Mouse (Mus musculus) intestine, embryonic 15.5 days (tissue): ENCODE measurements around the gene Lcn4. TPM values are rescaled to one million over a fixed set of nuclear protein-coding genes. Genes with fewer than 3 reads are reported as not detected.
"Not testable (repeated sequence)": the region's sequence is repeated elsewhere in the genome, so short reads cannot be mapped to it uniquely, and the experiment has no call there.

Source experiments
- ATAC-seq: fragments of 200-750 bp; cut with Nextera tagmentation; 2 replicates; pipeline ENCODE4 v1.8.0; 2017; ENCODE audit warnings: moderate TSS enrichment, moderate library complexity
- H3K27ac ChIP-seq: fragments of 300-500 bp; sonication (generic); 2 replicates; pipeline ENCODE4 v1.5.1; 2015; ENCODE audit warnings: mild to moderate bottlenecking, inconsistent platforms
- H3K27me3 ChIP-seq: fragments of 300-500 bp; sonication (generic); replicated peaks from 2 replicates; pipeline ENCODE4 v1.6.1; 2015; ENCODE audit warnings: inconsistent platforms
- H3K36me3 ChIP-seq: fragments of 300-500 bp; sonication (generic); 2 replicates; pipeline ENCODE4 v1.6.1; 2015; ENCODE audit warnings: inconsistent platforms
- H3K4me1 ChIP-seq: fragments of 300-500 bp; sonication (generic); replicated peaks from 2 replicates; pipeline ENCODE4 v1.6.1; 2015; ENCODE audit warnings: inconsistent platforms
- H3K4me2 ChIP-seq: fragments of 300-500 bp; sonication (generic); replicated peaks from 2 replicates; pipeline ENCODE4 v1.6.1; 2015; ENCODE audit warnings: mild to moderate bottlenecking, inconsistent platforms
- H3K4me3 ChIP-seq: fragments of 300-500 bp; sonication (generic); replicated peaks from 2 replicates; pipeline ENCODE4 v1.5.1; 2015; ENCODE audit warnings: inconsistent platforms
- H3K9ac ChIP-seq: fragments of 300-500 bp; sonication (generic); 2 replicates; pipeline ENCODE4 v1.6.1; 2015; ENCODE audit warnings: inconsistent platforms
- H3K9me3 ChIP-seq: fragments of 300-500 bp; sonication (generic); 2 replicates; pipeline ENCODE4 v1.6.1; 2016; ENCODE audit warnings: inconsistent platforms
- WGBS: fragments of 180-500 bp; shearing (Covaris S2); methylation state at CpG from one replicate; pipeline ENCODE4 v1.1.7; 2015; 5-methylcytosine and 5-hydroxymethylcytosine counted together
- polyA plus RNA-seq: library from polyadenylated mRNA; unstranded; fragments of >200 nt; fragmentation: Nextera tagmentation; extraction: Ambion mirVana; gene quantifications from 2 replicates; pipeline ENCODE4 v1.2.1, GENCODE M21; 2015

Gene Lcn4
- polyA plus RNA-seq, result not detected in 2 replicates

GRCm38 (mm10) chr2:26671182-26671581 is at the start of gene Lcn4:
TSS of gene Lcn4 (minus strand) at chr2:26671282.
- H3K27me3 ChIP-seq, result no peaks in the 10 kb centered on the region
- H3K4me2 ChIP-seq, result no peak within 1 kb of the TSS
- H3K9me3 ChIP-seq, result no peaks in the 10 kb centered on the region
- no peaks in the 10 kb centered on the region for H3K4me1 ChIP-seq
- no peak within 1 kb of the TSS for H3K4me3 ChIP-seq
- no peak within 1 kb of the TSS for H3K27ac ChIP-seq
- 94% methylated on average over 3 of the region's 3 CpGs for WGBS
- H3K9ac ChIP-seq, result no peak within 1 kb of the TSS
- ATAC-seq, result no peak
- H3K36me3 ChIP-seq, result no peaks in the 10 kb centered on the region

- Histone ChIP-seq H3K4me3 (no peak overlapping the region), H3K36me3 (no peaks in the 10 kb centered on the region), H3K27ac (no peak overlapping the region), H3K9ac (no peak overlapping the region), H3K4me2 (no peak overlapping the region), H3K27me3 (no peaks in the 10 kb centered on the region), H3K4me1 (no peaks in the 10 kb centered on the region), H3K9me3 (no peaks in the 10 kb centered on the region)
- WGBS, result 81% methylated on average over 1 of the region's 1 CpGs
- no peak for ATAC-seq
Observed at GRCm38 (mm10) chr2:26686171-26686675, 15.1 kb upstream of the Lcn4 start.

- Histone ChIP-seq H3K27me3 (no peaks in the 10 kb centered on the region), H3K36me3 (no peaks in the 10 kb centered on the region), H3K9me3 (no peaks in the 10 kb centered on the region), H3K4me3 (no peak overlapping the region), H3K9ac (no peak overlapping the region), H3K4me1 (no peaks in the 10 kb centered on the region), H3K27ac (no peak overlapping the region), H3K4me2 (no peak overlapping the region)
- no peak for ATAC-seq
Observed at GRCm38 (mm10) chr2:26668746-26669145, 2.3 kb downstream of the Lcn4 start.

GRCm38 (mm10) chr2:26663551-26663950 is 7.5 kb downstream of the Lcn4 start:
- not testable (repeated sequence) for H3K4me3 ChIP-seq, H3K9me3 ChIP-seq, H3K4me1 ChIP-seq, H3K27me3 ChIP-seq, ATAC-seq, H3K36me3 ChIP-seq, H3K27ac ChIP-seq, H3K4me2 ChIP-seq, H3K9ac ChIP-seq
- WGBS, result 78% methylated on average over 1 of the region's 1 CpGs

- Histone ChIP-seq H3K4me1 (no peaks in the 10 kb centered on the region), H3K27me3 (no peaks in the 10 kb centered on the region), H3K27ac (no peak overlapping the region), H3K9ac (no peak overlapping the region), H3K4me2 (no peak overlapping the region), H3K36me3 (no peaks in the 10 kb centered on the region), H3K9me3 (no peaks in the 10 kb centered on the region), H3K4me3 (no peak overlapping the region)
- ATAC-seq, result no peak
- 72% methylated on average over 10 of the region's 10 CpGs for WGBS
Observed at GRCm38 (mm10) chr2:26663112-26663511, 8.0 kb downstream of the Lcn4 start.

- H3K9me3 ChIP-seq, result no peaks in the 10 kb centered on the region
- no peaks in the 10 kb centered on the region for H3K4me1 ChIP-seq
- no peak overlapping the region for H3K27ac ChIP-seq
- H3K4me3 ChIP-seq, result no peak overlapping the region
- 0 out of 2 replicates have a peak overlapping the region, but pooled peaks have one; percentile 67 for H3K4me2 ChIP-seq
- ATAC-seq, result no peak
- no peaks in the 10 kb centered on the region for H3K36me3 ChIP-seq
- H3K9ac ChIP-seq, result no peak overlapping the region
- 79% methylated on average over 13 of the region's 13 CpGs for WGBS
- no peaks in the 10 kb centered on the region for H3K27me3 ChIP-seq
Observed at GRCm38 (mm10) chr2:26662509-26662882, 8.6 kb downstream of the Lcn4 start.

- no peaks in the 10 kb centered on the region for H3K36me3 ChIP-seq
- H3K4me3 ChIP-seq, result peak overlapping the region; percentile 29
- ATAC-seq, result no peak
- peak overlapping the region; percentile 67 for H3K4me2 ChIP-seq
- H3K27ac ChIP-seq, result no peak overlapping the region
- H3K9ac ChIP-seq, result no peak overlapping the region
- no peaks in the 10 kb centered on the region for H3K27me3 ChIP-seq
- WGBS, result 43% methylated on average over 29 of the region's 29 CpGs
- H3K9me3 ChIP-seq, result no peaks in the 10 kb centered on the region
- H3K4me1 ChIP-seq, result no peaks in the 10 kb centered on the region
Observed at GRCm38 (mm10) chr2:26661768-26662508, 9.1 kb downstream of the Lcn4 start.

GRCm38 (mm10) chr2:26661143-26661752 is 9.8 kb downstream of the Lcn4 start:
- H3K36me3 ChIP-seq, result no peaks in the 10 kb centered on the region
- peak overlapping the region; percentile 67 for H3K4me2 ChIP-seq
- no peaks in the 10 kb centered on the region for H3K9me3 ChIP-seq
- 2% methylated on average over 19 of the region's 20 CpGs for WGBS
- ATAC-seq, result no peak
- H3K27ac ChIP-seq, result no peak overlapping the region
- no peaks in the 10 kb centered on the region for H3K4me1 ChIP-seq
- H3K9ac ChIP-seq, result peak overlapping the region; percentile 13; the same call in 1 of the 2 replicates
- no peaks in the 10 kb centered on the region for H3K27me3 ChIP-seq
- H3K4me3 ChIP-seq, result peak overlapping the region; percentile 29

- Histone ChIP-seq H3K9me3 (no peaks in the 10 kb centered on the region), H3K27ac (no peak overlapping the region), H3K27me3 (no peaks in the 10 kb centered on the region), H3K9ac (no peak overlapping the region), H3K4me2 (no peak overlapping the region), H3K4me1 (no peaks in the 10 kb centered on the region), H3K4me3 (no peak overlapping the region), H3K36me3 (no peaks in the 10 kb centered on the region)
- ATAC-seq, result no peak
- WGBS, result 81% methylated on average over 2 of the region's 2 CpGs
Observed at GRCm38 (mm10) chr2:26657426-26657825, 13.7 kb downstream of the Lcn4 start.

- H3K27me3 ChIP-seq, result no peaks in the 10 kb centered on the region
- H3K9me3 ChIP-seq, result no peaks in the 10 kb centered on the region
- H3K9ac ChIP-seq, result no peak overlapping the region
- ATAC-seq, result no peak
- no peak overlapping the region for H3K4me3 ChIP-seq
- H3K27ac ChIP-seq, result no peak overlapping the region
- H3K4me2 ChIP-seq, result no peak overlapping the region
- no peaks in the 10 kb centered on the region for H3K4me1 ChIP-seq
- no peaks in the 10 kb centered on the region for H3K36me3 ChIP-seq
- 38% methylated on average over 1 of the region's 1 CpGs for WGBS
Observed at GRCm38 (mm10) chr2:26654687-26655086, 16.4 kb downstream of the Lcn4 start.

GRCm38 (mm10) chr2:26646643-26647293 is 24.3 kb downstream of the Lcn4 start:
- H3K4me2 ChIP-seq, result no peak overlapping the region
- peak; percentile 92 for ATAC-seq
- H3K27me3 ChIP-seq, result no peaks in the 10 kb centered on the region
- no peaks in the 10 kb centered on the region for H3K9me3 ChIP-seq
- H3K4me3 ChIP-seq, result no peak overlapping the region
- no peaks in the 10 kb centered on the region for H3K4me1 ChIP-seq
- no peaks in the 10 kb centered on the region for H3K36me3 ChIP-seq
- WGBS, result 13% methylated on average over 3 of the region's 3 CpGs
- H3K9ac ChIP-seq, result no peak overlapping the region
- no peak overlapping the region for H3K27ac ChIP-seq

GRCm38 (mm10) chr2:26643942-26644341 is 27.1 kb downstream of the Lcn4 start:
- ATAC-seq, result no peak
- Histone ChIP-seq H3K36me3 (no peaks in the 10 kb centered on the region), H3K9me3 (no peaks in the 10 kb centered on the region), H3K4me2 (no peak overlapping the region), H3K27ac (no peak overlapping the region), H3K4me1 (peaks cover 6% of the 10 kb centered on the region; the same call in 1 of the 2 replicates), H3K27me3 (no peaks in the 10 kb centered on the region), H3K4me3 (no peak overlapping the region), H3K9ac (no peak overlapping the region)
- 38% methylated on average over 2 of the region's 2 CpGs for WGBS
